ENCODE assay signal across 7 mouse cellular contexts in the genomic region with DNA sequence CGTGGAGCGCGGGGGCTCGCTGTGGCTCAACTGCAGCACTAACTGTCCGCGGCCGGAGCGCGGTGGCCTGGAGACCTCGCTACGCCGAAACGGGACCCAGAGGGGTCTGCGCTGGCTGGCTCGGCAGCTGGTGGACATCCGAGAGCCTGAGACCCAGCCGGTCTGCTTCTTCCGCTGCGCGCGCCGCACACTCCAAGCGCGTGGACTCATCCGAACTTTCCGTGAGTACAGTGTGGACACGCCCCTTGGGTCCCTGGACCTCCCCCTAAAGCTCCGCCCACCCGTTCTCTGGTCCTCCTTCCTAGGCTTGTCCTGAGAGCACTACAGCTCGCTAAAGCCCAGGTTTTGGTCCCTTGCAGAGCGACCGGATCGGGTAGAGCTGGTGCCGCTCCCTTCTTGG. TPM values are rescaled to one million over a fixed set of nuclear protein-coding genes. Genes with fewer than 3 reads are reported as not detected.
A peak's percentile ranks its signal among the peaks of the same experiment; 100 is the strongest.
DNase-seq lines count a peak whose midpoint lies in the region; ATAC-seq and TF ChIP-seq lines count a peak whose summit lies in the region.

No protein-coding gene starts in this region.

- WGBS in forebrain, postnatal 0 days: 0% methylated on average over 31 of the region's 34 CpGs
- 1% methylated on average over 34 of the region's 34 CpGs for WGBS in hindbrain, embryonic 13.5 days

- DNase-seq in Muller cell, postnatal 12 days (ENCODE audit: inconsistent ontology term): peak; percentile 95
- peak; percentile 65 for DNase-seq in brain, embryonic 14.5 days (ENCODE audit: low read depth)
- no peak for DNase-seq in forebrain, postnatal 0 days
- peak; percentile 66 to 69 for DNase-seq in left cerebral cortex, adult 2 months (ENCODE audit: extremely low spot score in 1 of 2, low spot score in 2 of 2)
- peak; percentile 68 for DNase-seq in skeletal muscle tissue, adult 2 months (ENCODE audit: low read depth, low spot score)

- H3K27me3 ChIP-seq in forebrain, postnatal 0 days (ENCODE audit: insufficient read depth, low read length): peaks cover 69% of the 10 kb centered on the region
- peaks cover 99% of the 10 kb centered on the region for H3K27me3 ChIP-seq in hindbrain, embryonic 13.5 days

- no peak overlapping the region for H3K27ac ChIP-seq in forebrain, postnatal 0 days (ENCODE audit: low read depth, low read length)
- H3K27ac ChIP-seq in hindbrain, embryonic 13.5 days: no peak overlapping the region
- peak overlapping the region; percentile 93 for H3K27ac ChIP-seq in left cerebral cortex, adult 2 months

- TF ChIP-seq CTCF in brain, embryonic 14.5 days (IDR thresholded peaks at IDR 0.05; ENCODE audit: borderline replicate concordance, extremely low read depth, insufficient read depth, insufficient read length): no peak
- TF ChIP-seq CTCF in forebrain, postnatal 0 days (IDR thresholded peaks at IDR 0.05; ENCODE audit: low read depth): no peak
- no peak for TF ChIP-seq CTCF in left cerebral cortex, adult 2 months (IDR thresholded peaks at IDR 0.05)

- peaks cover 13% of the 10 kb centered on the region for H3K4me1 ChIP-seq in forebrain, postnatal 0 days (ENCODE audit: insufficient read depth)
- H3K4me1 ChIP-seq in hindbrain, embryonic 13.5 days (replicated peaks): peaks cover 80% of the 10 kb centered on the region

- peak overlapping the region; percentile 57 for H3K4me3 ChIP-seq in forebrain, postnatal 0 days (ENCODE audit: low read depth, low read length)
- peak overlapping the region; percentile 53 for H3K4me3 ChIP-seq in hindbrain, embryonic 13.5 days
- H3K4me3 ChIP-seq in left cerebral cortex, adult 2 months: peak overlapping the region; percentile 64

- H3K9me3 ChIP-seq in forebrain, postnatal 0 days (ENCODE audit: low read length): no peaks in the 10 kb centered on the region
- no peaks in the 10 kb centered on the region for H3K9me3 ChIP-seq in hindbrain, embryonic 13.5 days

- ATAC-seq in forebrain, postnatal 0 days: no peak
- ATAC-seq in hindbrain, embryonic 13.5 days (ENCODE audit: low FRiP score): no peak
- peak; percentile 56 for ATAC-seq in megakaryocyte, adult 5-6 weeks (ENCODE audit: poor library complexity, severe bottlenecking)

- intact Hi-C loops in left cerebral cortex, adult 2 months (cut with DNase I): loop anchor here (5.0 kb wide), 2 partner anchors 59 to 104 kb away; partner anchors contain the start of genes Gm38431 and Raver1

- TF ChIP-seq POLR2A in brain, embryonic 14.5 days (IDR thresholded peaks at IDR 0.05; ENCODE audit: borderline replicate concordance, extremely low read depth, insufficient read depth, insufficient read length, poor library complexity, severe bottlenecking): no peak

- H3K4me2 ChIP-seq in forebrain, postnatal 0 days (ENCODE audit: low read depth): peak overlapping the region; percentile 99
- peak overlapping the region; percentile 94 for H3K4me2 ChIP-seq in hindbrain, embryonic 13.5 days

- H3K36me3 ChIP-seq in forebrain, postnatal 0 days (ENCODE audit: insufficient read depth): no peaks in the 10 kb centered on the region
- H3K36me3 ChIP-seq in hindbrain, embryonic 13.5 days: no peaks in the 10 kb centered on the region

- peak overlapping the region; percentile 14 for H3K9ac ChIP-seq in forebrain, postnatal 0 days
- 0 out of 2 replicates have a peak overlapping the region, but pooled peaks have one; percentile 35 for H3K9ac ChIP-seq in hindbrain, embryonic 13.5 days

RNA-seq across cellular contexts. Expression of gene Icam5, which starts 1.3 kb away (rescaled TPM):
- 1.0 and 1.5 TPM in 2 replicates for polyA plus RNA-seq in brain, embryonic 14.5 days (2012; rRNA removed)
- 17.2 and 19.4 TPM in 2 replicates for total RNA-seq in forebrain, postnatal 0 days (2014; rRNA removed)
- polyA plus RNA-seq in forebrain, postnatal 0 days (2015; fragmentation: Nextera tagmentation; extraction: Ambion mirVana): 8.2 and 10.3 TPM in 2 replicates
- polyA plus RNA-seq in hindbrain, embryonic 13.5 days (2015; fragmentation: Nextera tagmentation; extraction: Ambion mirVana): 0.58 and 0.80 TPM in 2 replicates
- 100 to 1,000 TPM; 230 to 248 TPM for total RNA-seq in left cerebral cortex, adult 2 months (2021)
- not detected in 2 replicates for total RNA-seq in megakaryocyte, adult 5-6 weeks (2015)
- not detected in 2 replicates for total RNA-seq in megakaryocyte, adult 5-6 weeks (2017)

RNA-seq across cellular contexts. Expression of gene Icam4, which starts 4.0 kb away (rescaled TPM):
- 0.08 and 0.13 TPM in 2 replicates for polyA plus RNA-seq in brain, embryonic 14.5 days (2012; rRNA removed)
- not detected in 2 replicates for total RNA-seq in forebrain, postnatal 0 days (2014; rRNA removed)
- polyA plus RNA-seq in forebrain, postnatal 0 days (2015; fragmentation: Nextera tagmentation; extraction: Ambion mirVana): not detected in 2 replicates
- polyA plus RNA-seq in hindbrain, embryonic 13.5 days (2015; fragmentation: Nextera tagmentation; extraction: Ambion mirVana): 0.21 TPM in 1 of 2 replicates, not detected in the other
- 1 to 10 TPM; 1.5 to 1.6 TPM for total RNA-seq in left cerebral cortex, adult 2 months (2021)
- 0.91 and 1.1 TPM in 2 replicates for total RNA-seq in megakaryocyte, adult 5-6 weeks (2015)
- 0.44 and 2.4 TPM in 2 replicates for total RNA-seq in megakaryocyte, adult 5-6 weeks (2017)

RNA-seq across cellular contexts. Expression of gene Icam1, which starts 17.4 kb away (rescaled TPM):
- polyA plus RNA-seq in brain, embryonic 14.5 days (2012; rRNA removed): 3.0 and 3.9 TPM in 2 replicates
- total RNA-seq in forebrain, postnatal 0 days (2014; rRNA removed): 3.2 and 3.7 TPM in 2 replicates
- 3.1 and 3.6 TPM in 2 replicates for polyA plus RNA-seq in forebrain, postnatal 0 days (2015; fragmentation: Nextera tagmentation; extraction: Ambion mirVana)
- 3.4 and 4.4 TPM in 2 replicates for polyA plus RNA-seq in hindbrain, embryonic 13.5 days (2015; fragmentation: Nextera tagmentation; extraction: Ambion mirVana)
- total RNA-seq in left cerebral cortex, adult 2 months (2021): 1 to 10 TPM; 2.0 to 3.6 TPM
- 9.6 and 15.3 TPM in 2 replicates for total RNA-seq in megakaryocyte, adult 5-6 weeks (2015)
- 19.5 and 20.5 TPM in 2 replicates for total RNA-seq in megakaryocyte, adult 5-6 weeks (2017)

RNA-seq across cellular contexts. Expression of gene Mrpl4, which starts 30.6 kb away (rescaled TPM):
- 81.1 and 85.4 TPM in 2 replicates for polyA plus RNA-seq in brain, embryonic 14.5 days (2012; rRNA removed)
- total RNA-seq in forebrain, postnatal 0 days (2014; rRNA removed): 59.9 and 77.8 TPM in 2 replicates
- polyA plus RNA-seq in forebrain, postnatal 0 days (2015; fragmentation: Nextera tagmentation; extraction: Ambion mirVana): 101 and 111 TPM in 2 replicates
- 98.2 and 104 TPM in 2 replicates for polyA plus RNA-seq in hindbrain, embryonic 13.5 days (2015; fragmentation: Nextera tagmentation; extraction: Ambion mirVana)
- 10 to 100 TPM; 59.2 to 64.2 TPM for total RNA-seq in left cerebral cortex, adult 2 months (2021)
- 47.3 and 63.6 TPM in 2 replicates for total RNA-seq in megakaryocyte, adult 5-6 weeks (2015)
- total RNA-seq in megakaryocyte, adult 5-6 weeks (2017): 44.5 and 50.3 TPM in 2 replicates

RNA-seq across cellular contexts. Expression of gene Zglp1, which starts 33.8 kb away (rescaled TPM):
- 1.3 and 2.1 TPM in 2 replicates for polyA plus RNA-seq in brain, embryonic 14.5 days (2012; rRNA removed)
- not detected in 2 replicates for total RNA-seq in forebrain, postnatal 0 days (2014; rRNA removed)
- 0.56 and 0.84 TPM in 2 replicates for polyA plus RNA-seq in forebrain, postnatal 0 days (2015; fragmentation: Nextera tagmentation; extraction: Ambion mirVana)
- polyA plus RNA-seq in hindbrain, embryonic 13.5 days (2015; fragmentation: Nextera tagmentation; extraction: Ambion mirVana): 0.92 and 1.9 TPM in 2 replicates
- 1 to 10 TPM in 1 of 2 experiments, not detected in 1; 1.3 TPM for total RNA-seq in left cerebral cortex, adult 2 months (2021)
- total RNA-seq in megakaryocyte, adult 5-6 weeks (2015): 1.2 TPM in 1 of 2 replicates, not detected in the other
- total RNA-seq in megakaryocyte, adult 5-6 weeks (2017): not detected in 2 replicates

Comparison
In these comparisons a context has a peak if more than half of its experiments do, and no peak if none do; other contexts are left out.
1. RNA of gene Icam5, which starts 1.3 kb away (total RNA-seq): 230 to 248 TPM in left cerebral cortex, adult 2 months and 17.2 to 19.4 TPM in forebrain, postnatal 0 days; not detected in megakaryocyte, adult 5-6 weeks; every median in the first group is over 10 times any median in the second.
2. Peak in every context shown above with its lines, with median percentiles within 50 percentile points of each other: H3K4me3 ChIP-seq.